Mouse (Mus musculus) intestine, postnatal 0 days (tissue): ENCODE results near the gene Myo1f. TPM values are rescaled to one million over a fixed set of nuclear protein-coding genes. Genes with fewer than 3 reads are reported as not detected.
"Not testable (repeated sequence)": the region's sequence is repeated elsewhere in the genome, so short reads cannot be mapped to it uniquely, and the experiment has no call there.

ENCODE experiments used
- ATAC-seq: fragments of 200-750 bp; cut with Nextera tagmentation; 2 replicates; pipeline ENCODE4 v1.8.0; 2017; ENCODE audit warnings: mild to moderate bottlenecking, moderate TSS enrichment, moderate library complexity
- H3K27ac ChIP-seq: fragments of 300-500 bp; sonication (generic); 2 replicates; pipeline ENCODE4 v1.5.1; 2014; ENCODE audit warnings: mild to moderate bottlenecking, low read depth, low read length, moderate library complexity
- H3K27me3 ChIP-seq: fragments of 300-500 bp; sonication (generic); replicated peaks from 2 replicates; pipeline ENCODE4 v1.6.1; 2014; ENCODE audit warnings: low read length, mixed read lengths; ENCODE audit not compliant: control insufficient read depth, insufficient read depth
- H3K36me3 ChIP-seq: fragments of 300-500 bp; sonication (generic); 2 replicates; pipeline ENCODE4 v1.6.1; 2014; ENCODE audit warnings: mild to moderate bottlenecking, moderate library complexity; ENCODE audit not compliant: control insufficient read depth, insufficient read depth
- H3K4me1 ChIP-seq: fragments of 300-500 bp; sonication (generic); replicated peaks from 2 replicates; pipeline ENCODE4 v1.6.1; 2014; ENCODE audit warnings: antibody characterized with exemption, low read length, mixed read lengths; ENCODE audit not compliant: control insufficient read depth, insufficient read depth
- H3K4me2 ChIP-seq: fragments of 300-500 bp; sonication (generic); replicated peaks from 2 replicates; pipeline ENCODE4 v1.6.1; 2014; ENCODE audit warnings: low read depth, mild to moderate bottlenecking, moderate library complexity
- H3K4me3 ChIP-seq: fragments of 300-500 bp; sonication (generic); 2 replicates; pipeline ENCODE4 v1.5.1; 2014; ENCODE audit warnings: low read depth, low read length
- H3K9ac ChIP-seq: fragments of 300-500 bp; sonication (generic); 2 replicates; pipeline ENCODE4 v1.6.1; 2014; ENCODE audit warnings: mild to moderate bottlenecking, low read depth, low read length
- H3K9me3 ChIP-seq: fragments of 300-500 bp; sonication (generic); 2 replicates; pipeline ENCODE4 v1.6.1; 2016; ENCODE audit warnings: mixed run types; ENCODE audit not compliant: control insufficient read depth
- CTCF ChIP-seq: sonication (generic); IDR thresholded peaks from 2 replicates; pipeline ENCODE4 v1.5.1; 2016; ENCODE audit warnings: low read depth, mild to moderate bottlenecking, control low read depth, antibody characterized with exemption, moderate library complexity
- WGBS: fragments of 180-500 bp; shearing (Covaris S2); extraction: QIAGEN DNeasy Blood & Tissue Kit; methylation state at CpG from one replicate; pipeline ENCODE4 v1.1.7; 2014; 5-methylcytosine and 5-hydroxymethylcytosine counted together
- polyA plus RNA-seq: library from polyadenylated mRNA; unstranded; fragments of >200 nt; fragmentation: Nextera tagmentation; extraction: Ambion mirVana; gene quantifications from 2 replicates; pipeline ENCODE4 v1.2.1, GENCODE M21; 2015

Myo1f gene
- polyA plus RNA-seq, 1 experiment from 2014 or later: 0.94 TPM

- H3K27ac ChIP-seq: no peak overlapping the region
- H3K36me3 ChIP-seq: no peaks in the 10 kb centered on the region
- H3K4me1 ChIP-seq: no peaks in the 10 kb centered on the region
- no peak for ATAC-seq
- no peak overlapping the region for H3K4me2 ChIP-seq
- TF ChIP-seq CTCF: no peak
- 85% methylated on average over 3 of the region's 3 CpGs for WGBS
- H3K27me3 ChIP-seq: no peaks in the 10 kb centered on the region
- H3K4me3 ChIP-seq: no peak overlapping the region
- peaks cover 3% of the 10 kb centered on the region; the same call in 1 of the 2 replicates for H3K9me3 ChIP-seq
- no peak overlapping the region for H3K9ac ChIP-seq
Measured at GRCm38 (mm10) chr17:33600831-33601230, 45.3 kb downstream of the Myo1f start.

- Histone ChIP-seq H3K36me3 (no peaks in the 10 kb centered on the region), H3K9ac (no peak overlapping the region), H3K9me3 (peaks cover 3% of the 10 kb centered on the region; the same call in 1 of the 2 replicates), H3K4me1 (no peaks in the 10 kb centered on the region), H3K4me3 (no peak overlapping the region), H3K27me3 (no peaks in the 10 kb centered on the region), H3K4me2 (no peak overlapping the region), H3K27ac (no peak overlapping the region)
- 81% methylated on average over 12 of the region's 12 CpGs for WGBS
- no peak for TF ChIP-seq CTCF
- ATAC-seq: no peak
Measured at GRCm38 (mm10) chr17:33601947-33602346, 46.4 kb downstream of the Myo1f start.

- no peak overlapping the region for H3K9ac ChIP-seq
- no peak for ATAC-seq
- no peak overlapping the region for H3K27ac ChIP-seq
- no peaks in the 10 kb centered on the region for H3K36me3 ChIP-seq
- H3K9me3 ChIP-seq: no peaks in the 10 kb centered on the region
- no peaks in the 10 kb centered on the region for H3K4me1 ChIP-seq
- no peaks in the 10 kb centered on the region for H3K27me3 ChIP-seq
- no peak overlapping the region for H3K4me3 ChIP-seq
- 79% methylated on average over 2 of the region's 2 CpGs for WGBS
- TF ChIP-seq CTCF: no peak
- H3K4me2 ChIP-seq: no peak overlapping the region
Measured at GRCm38 (mm10) chr17:33607273-33607672, 51.8 kb downstream of the Myo1f start.

- no peak for ATAC-seq
Measured at GRCm38 (mm10) chr17:33610548-33610947, 55.0 kb downstream of the Myo1f start.

GRCm38 (mm10) chr17:33613726-33614125 lies 58.2 kb downstream of the Myo1f start:
- not testable (repeated sequence) for H3K9me3 ChIP-seq, ATAC-seq, H3K27me3 ChIP-seq, H3K36me3 ChIP-seq, H3K4me1 ChIP-seq, H3K4me3 ChIP-seq, H3K9ac ChIP-seq, H3K4me2 ChIP-seq, H3K27ac ChIP-seq
- WGBS: 89% methylated on average over 5 of the region's 5 CpGs

More at GRCm38 (mm10) chr17:33610548-33610947, 55.0 kb downstream of the Myo1f start:
- WGBS: 92% methylated on average over 7 of the region's 7 CpGs
- Histone ChIP-seq H3K9me3 (no peaks in the 10 kb centered on the region), H3K4me1 (no peaks in the 10 kb centered on the region), H3K4me2 (no peak overlapping the region), H3K4me3 (no peak overlapping the region), H3K36me3 (no peaks in the 10 kb centered on the region), H3K27ac (no peak overlapping the region), H3K9ac (no peak overlapping the region), H3K27me3 (no peaks in the 10 kb centered on the region)
- no peak for TF ChIP-seq CTCF

GRCm38 (mm10) chr17:33627281-33627680 lies 71.8 kb downstream of the Myo1f start:
- no peaks in the 10 kb centered on the region for H3K27me3 ChIP-seq
- H3K27ac ChIP-seq: no peak overlapping the region
- no peaks in the 10 kb centered on the region for H3K9me3 ChIP-seq
- no peaks in the 10 kb centered on the region; the same call in 1 of the 2 replicates for H3K4me1 ChIP-seq
- ATAC-seq: no peak
- no peak overlapping the region for H3K9ac ChIP-seq
- no peak overlapping the region for H3K4me2 ChIP-seq
- WGBS: 91% methylated on average over 3 of the region's 3 CpGs
- H3K36me3 ChIP-seq: peaks cover 15% of the 10 kb centered on the region; the same call in 1 of the 2 replicates
- TF ChIP-seq CTCF: no peak
- no peak overlapping the region for H3K4me3 ChIP-seq
